Mouse (Mus musculus) natural killer cell, adult 2 months (primary cell): ENCODE data around the gene Gpr155.

Experiments
- DNase-seq, 2 experiments: peaks; one replicate each; pipeline ENCODE4 v3.0.0; 2022; ENCODE audit warnings: low spot score in 2 of 2

Gpr155 gene

GRCm38 (mm10) chr2:73386356-73387046 is at the start of gene Gpr155:
Gpr155 (minus strand) TSS chr2:73386572.
- peak; percentile 99 to 100 for DNase-seq

GRCm38 (mm10) chr2:73435847-73436246 is 49.5 kb upstream of the Gpr155 start:
- no peak for DNase-seq

- no peak for DNase-seq
Observed at GRCm38 (mm10) chr2:73431959-73432396, 45.6 kb upstream of the Gpr155 start.

GRCm38 (mm10) chr2:73428803-73429468 is 42.6 kb upstream of the Gpr155 start:
- DNase-seq = no peak

GRCm38 (mm10) chr2:73427293-73427692 is 40.9 kb upstream of the Gpr155 start:
- peak; percentile 47 to 53 for DNase-seq

- DNase-seq = no peak
Observed at GRCm38 (mm10) chr2:73425822-73426221, 39.5 kb upstream of the Gpr155 start.

- DNase-seq = no peak
Observed at GRCm38 (mm10) chr2:73419730-73420129, 33.4 kb upstream of the Gpr155 start.

GRCm38 (mm10) chr2:73419285-73419684 is 32.9 kb upstream of the Gpr155 start:
- DNase-seq = peak; percentile 12 to 31

- DNase-seq = no peak
Observed at GRCm38 (mm10) chr2:73415892-73416291, 29.5 kb upstream of the Gpr155 start.

GRCm38 (mm10) chr2:73410076-73410475 is 23.7 kb upstream of the Gpr155 start:
- no peak for DNase-seq

- no peak for DNase-seq
Observed at GRCm38 (mm10) chr2:73407662-73408061, 21.3 kb upstream of the Gpr155 start.

GRCm38 (mm10) chr2:73406336-73406915 is 20.1 kb upstream of the Gpr155 start:
- DNase-seq = no peak

GRCm38 (mm10) chr2:73404980-73405379 is 18.6 kb upstream of the Gpr155 start:
- no peak for DNase-seq

GRCm38 (mm10) chr2:73404442-73404841 is 18.1 kb upstream of the Gpr155 start:
- DNase-seq = no peak

- no peak for DNase-seq
Observed at GRCm38 (mm10) chr2:73403385-73404013, 17.1 kb upstream of the Gpr155 start.

GRCm38 (mm10) chr2:73401689-73402088 is 15.3 kb upstream of the Gpr155 start:
- no peak for DNase-seq

- DNase-seq = no peak
Observed at GRCm38 (mm10) chr2:73397476-73397875, 11.1 kb upstream of the Gpr155 start.

- no peak for DNase-seq
Observed at GRCm38 (mm10) chr2:73396828-73397325, 10.5 kb upstream of the Gpr155 start.

GRCm38 (mm10) chr2:73395516-73395915 is 9.1 kb upstream of the Gpr155 start:
- DNase-seq = no peak

- no peak for DNase-seq
Observed at GRCm38 (mm10) chr2:73394476-73394875, 8.1 kb upstream of the Gpr155 start.

GRCm38 (mm10) chr2:73392772-73393171 is 6.4 kb upstream of the Gpr155 start:
- DNase-seq = no peak

GRCm38 (mm10) chr2:73389951-73390350 is 3.6 kb upstream of the Gpr155 start:
- DNase-seq = no peak
